In genomic region chr17:87367640-87368039, GRCm38 (mm10) we compare ENCODE assay signal across 10 mouse cellular contexts. TPM values are rescaled to one million over a fixed set of nuclear protein-coding genes. Genes with fewer than 3 reads are reported as not detected.
A peak's percentile ranks its signal among the peaks of the same experiment; 100 is the strongest.
DNase-seq lines count a peak whose midpoint lies in the region; TF ChIP-seq lines count a peak whose summit lies in the region.
"Had no signal": no experiment of that assay in that cellular context is flagged by ENCODE, and none has a peak within 500 bp of the region (broad histone marks: within the 10 kb centered on the region; RNA-seq: fewer than 3 reads in every experiment).

No protein-coding gene starts in this region.

- no peak for TF ChIP-seq CTCF in left cerebral cortex, adult 2 months (IDR thresholded peaks at IDR 0.05)

- H3K4me3 ChIP-seq in left cerebral cortex, adult 2 months: no peak overlapping the region

- H3K27ac ChIP-seq in left cerebral cortex, adult 2 months: peak overlapping the region; percentile 78

- DNase-seq in cerebellum, adult 11 months: peak; percentile 40
- no peak for DNase-seq in cerebellum, adult 9-10 months
- DNase-seq in urinary bladder, postnatal 4 days (ENCODE audit: low spot score in 2 of 2): peak; percentile 43 to 71
- DNase-seq in urinary bladder, adult 2 months (ENCODE audit: low spot score): no peak
- peak; percentile 83 to 88 for DNase-seq in heart, postnatal 10 days
- DNase-seq in left cerebral cortex, adult 2 months (ENCODE audit: extremely low spot score in 1 of 2, low spot score in 2 of 2): peak; percentile 61 to 66
- DNase-seq in right cerebral cortex, postnatal 25 days: peak; percentile 66
- no peak for DNase-seq in natural killer cell, adult 2 months (ENCODE audit: low spot score in 2 of 2)

- intact Hi-C loops in heart, postnatal 10 days (cut with DNase I): no loop called here
- intact Hi-C loops in left cerebral cortex, adult 2 months (cut with DNase I): no loop called here

RNA-seq across cellular contexts. Expression of gene Stpg4, which starts 59.9 kb away (rescaled TPM):
- not detected in 2 replicates for polyA plus RNA-seq in urinary bladder, adult 2 months (2012; rRNA removed)
- total RNA-seq in heart, postnatal 10 days (2021): not detected
- total RNA-seq in left cerebral cortex, adult 2 months (2021): not detected
- total RNA-seq: neutrophil, adult 5-6 weeks had no signal
- polyA plus RNA-seq: intestine, embryonic 14.5 days had no signal

Comparison
In these comparisons a context has a peak if more than half of its experiments do, and no peak if none do; other contexts are left out.
1. DNase-seq: peak in cerebellum, adult 11 months (single experiment), urinary bladder, postnatal 4 days (2 of 2), heart, postnatal 10 days (2 of 2), left cerebral cortex, adult 2 months (2 of 2) and right cerebral cortex, postnatal 25 days (single experiment); none in cerebellum, adult 9-10 months (single experiment), urinary bladder, adult 2 months (single experiment) and natural killer cell, adult 2 months (0 of 2).